Mouse (Mus musculus) kidney, postnatal 0 days (tissue): ENCODE data around the gene Matk. TPM values are rescaled to one million over a fixed set of nuclear protein-coding genes. Genes with fewer than 3 reads are reported as not detected.

Experiments
- ATAC-seq: fragments of 200-750 bp; cut with Nextera tagmentation; replicated peaks from 2 replicates; pipeline ENCODE4 v1.8.0; 2017; ENCODE audit warnings: low read depth, moderate number of reproducible peaks, moderate TSS enrichment, moderate library complexity; ENCODE audit not compliant: low FRiP score
- DNase-seq: peaks from one replicate; pipeline ENCODE4 v3.0.0-alpha.2; 2016; ENCODE audit warnings: low spot score
- H3K27ac ChIP-seq: fragments of 300-500 bp; sonication (generic); 2 replicates; pipeline ENCODE4 v1.5.1; 2014; ENCODE audit warnings: mild to moderate bottlenecking
- H3K27me3 ChIP-seq: fragments of 300-500 bp; sonication (generic); 2 replicates; pipeline ENCODE4 v1.6.1; 2014; ENCODE audit warnings: low read length, mixed read lengths; ENCODE audit not compliant: insufficient read depth
- H3K36me3 ChIP-seq: fragments of 300-500 bp; sonication (generic); 2 replicates; pipeline ENCODE4 v1.6.1; 2014; ENCODE audit warnings: low read length, mixed read lengths; ENCODE audit not compliant: insufficient read depth
- H3K4me1 ChIP-seq: fragments of 300-500 bp; sonication (generic); replicated peaks from 2 replicates; pipeline ENCODE4 v1.6.1; 2014; ENCODE audit warnings: antibody characterized with exemption, low read length, mixed read lengths; ENCODE audit not compliant: insufficient read depth
- H3K4me2 ChIP-seq: fragments of 300-500 bp; sonication (generic); 2 replicates; pipeline ENCODE4 v1.6.1; 2014; ENCODE audit warnings: mild to moderate bottlenecking, low read length, moderate library complexity, mixed read lengths
- H3K4me3 ChIP-seq: fragments of 300-500 bp; sonication (generic); replicated peaks from 2 replicates; pipeline ENCODE4 v1.5.1; 2014; ENCODE audit warnings: low read depth, low read length
- H3K9ac ChIP-seq: fragments of 300-500 bp; sonication (generic); 2 replicates; pipeline ENCODE4 v1.6.1; 2014; ENCODE audit warnings: low read depth, low read length
- H3K9me3 ChIP-seq: fragments of 300-500 bp; sonication (generic); replicated peaks from 2 replicates; pipeline ENCODE4 v1.6.1; 2016; ENCODE audit warnings: low read length, inconsistent platforms, mixed read lengths
- CTCF ChIP-seq: IDR thresholded peaks from 2 replicates; pipeline ENCODE4 v1.5.1; 2016; ENCODE audit warnings: antibody characterized with exemption, low read depth, mild to moderate bottlenecking, moderate library complexity
- WGBS: fragments of 180-500 bp; shearing (Covaris S2); extraction: QIAGEN DNeasy Blood & Tissue Kit; methylation state at CpG from one replicate; pipeline ENCODE4 v1.1.7; 2014; 5-methylcytosine and 5-hydroxymethylcytosine counted together
- polyA plus RNA-seq: library from polyadenylated mRNA; unstranded; fragments of >200 nt; fragmentation: Nextera tagmentation; extraction: Ambion mirVana; gene quantifications from 2 replicates; pipeline ENCODE4 v1.2.1, GENCODE M21; 2015

Matk gene
- polyA plus RNA-seq, 1 experiment from 2014 or later = 3.9 TPM

DNA sequence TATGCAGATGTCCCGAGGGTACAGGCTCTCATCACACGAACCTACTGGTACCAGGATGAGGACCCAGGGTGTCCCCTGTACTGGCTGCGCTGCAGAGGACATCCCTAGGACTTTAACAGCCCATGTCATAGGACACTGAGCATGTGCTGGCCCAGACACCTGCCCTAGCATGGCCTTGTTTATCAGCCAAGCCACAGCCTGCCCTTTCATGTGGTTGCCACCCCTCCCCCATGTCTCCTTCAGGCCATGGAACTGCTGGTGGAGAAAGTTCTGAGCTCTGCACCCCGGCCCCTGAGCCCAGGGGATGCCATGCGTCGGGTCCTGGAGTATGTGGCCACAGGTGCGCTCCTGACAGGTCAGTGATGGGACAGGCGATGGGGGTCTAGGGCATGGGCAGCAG lies 3.3 kb upstream of the Matk start:
- Histone ChIP-seq H3K9me3 (no peaks in the 10 kb centered on the region), H3K4me1 (peaks cover 8% of the 10 kb centered on the region; the same call in 1 of the 2 replicates), H3K36me3 (no peaks in the 10 kb centered on the region), H3K27ac (no peak overlapping the region), H3K4me2 (no peak overlapping the region), H3K27me3 (peaks cover 10% of the 10 kb centered on the region; the same call in 1 of the 2 replicates), H3K9ac (no peak overlapping the region), H3K4me3 (no peak overlapping the region)
- no peak for ATAC-seq
- no peak for DNase-seq
- no peak for TF ChIP-seq CTCF
- WGBS = 79% methylated on average over 8 of the region's 8 CpGs

GRCm38 (mm10) chr10:81254886-81255285 lies 2.2 kb downstream of the Matk start:
- no peak for TF ChIP-seq CTCF
- DNase-seq = no peak
- 47% methylated on average over 1 of the region's 1 CpGs for WGBS

GRCm38 (mm10) chr10:81257158-81258039 lies 4.7 kb downstream of the Matk start:
- H3K4me2 ChIP-seq = peak overlapping the region; percentile 83
- peaks cover 13% of the 10 kb centered on the region; the same call in 1 of the 2 replicates for H3K4me1 ChIP-seq
- H3K36me3 ChIP-seq = peaks cover 2% of the 10 kb centered on the region; the same call in 1 of the 2 replicates
- H3K9ac ChIP-seq = peak overlapping the region; percentile 51
- peaks cover 13% of the 10 kb centered on the region for H3K27me3 ChIP-seq
- no peak for TF ChIP-seq CTCF
- no peak overlapping the region for H3K27ac ChIP-seq
- DNase-seq (peak; percentile 24), ATAC-seq (no peak)
- 2% methylated on average over 62 of the region's 62 CpGs for WGBS
- peak overlapping the region; percentile 32 for H3K4me3 ChIP-seq
- H3K9me3 ChIP-seq = no peaks in the 10 kb centered on the region; the same call in 1 of the 2 replicates

More at GRCm38 (mm10) chr10:81254886-81255285, 2.2 kb downstream of the Matk start:
- H3K9me3 ChIP-seq = no peaks in the 10 kb centered on the region
- H3K27ac ChIP-seq = no peak overlapping the region
- no peak for ATAC-seq
- H3K9ac ChIP-seq = no peak overlapping the region
- H3K4me3 ChIP-seq = no peak overlapping the region
- H3K4me1 ChIP-seq = peaks cover 13% of the 10 kb centered on the region; the same call in 1 of the 2 replicates
- H3K27me3 ChIP-seq = peaks cover 17% of the 10 kb centered on the region
- H3K4me2 ChIP-seq = no peak overlapping the region
- no peaks in the 10 kb centered on the region for H3K36me3 ChIP-seq

- no peak overlapping the region for H3K9ac ChIP-seq
- TF ChIP-seq CTCF = no peak
- WGBS = 45% methylated on average over 21 of the region's 21 CpGs
- DNase-seq (no peak), ATAC-seq (no peak)
- H3K27ac ChIP-seq = no peak overlapping the region
- 0 out of 2 replicates have a peak, but pooled peaks cover 6% of the 10 kb centered on the region for H3K4me1 ChIP-seq
- no peak overlapping the region for H3K4me2 ChIP-seq
- peaks cover 7% of the 10 kb centered on the region for H3K27me3 ChIP-seq
- peaks cover 13% of the 10 kb centered on the region; the same call in 1 of the 2 replicates for H3K36me3 ChIP-seq
- H3K9me3 ChIP-seq = no peaks in the 10 kb centered on the region; the same call in 1 of the 2 replicates
- no peak overlapping the region for H3K4me3 ChIP-seq
These were observed 6.6 kb downstream of the Matk start for GRCm38 (mm10) chr10:81259225-81259884.

DNA sequence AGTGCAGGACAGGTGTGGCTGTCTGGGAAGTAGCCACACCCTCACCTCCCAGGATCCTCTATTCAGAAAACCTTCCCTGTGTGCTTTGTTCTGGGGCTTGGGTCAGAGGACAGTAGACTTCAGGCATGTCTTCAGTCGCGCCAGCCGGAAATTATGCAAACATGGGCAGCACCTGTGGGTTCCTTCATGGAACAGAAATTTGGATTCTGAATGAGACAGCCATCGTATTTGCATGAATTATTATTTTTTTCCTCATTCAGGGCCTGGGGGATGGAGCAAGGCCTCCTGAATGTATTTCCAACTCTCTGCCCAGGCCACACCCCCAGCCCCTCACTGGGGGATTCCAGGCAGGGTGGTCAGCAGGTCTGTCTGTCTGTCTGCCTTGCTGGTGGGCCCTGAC lies 8.3 kb downstream of the Matk start:
- ATAC-seq (no peak), DNase-seq (no peak)
- no peak overlapping the region for H3K27ac ChIP-seq
- peaks cover 6% of the 10 kb centered on the region; the same call in 1 of the 2 replicates for H3K4me1 ChIP-seq
- H3K4me3 ChIP-seq = no peak overlapping the region
- whole genome bisulfite sequencing = 95% methylated on average over 4 of the region's 4 CpGs
- no peak for TF ChIP-seq CTCF
- no peaks in the 10 kb centered on the region; the same call in 1 of the 2 replicates for H3K9me3 ChIP-seq
- peaks cover 7% of the 10 kb centered on the region for H3K27me3 ChIP-seq
- H3K9ac ChIP-seq = no peak overlapping the region
- no peak overlapping the region for H3K4me2 ChIP-seq
- peaks cover 23% of the 10 kb centered on the region; the same call in 1 of the 2 replicates for H3K36me3 ChIP-seq

DNA sequence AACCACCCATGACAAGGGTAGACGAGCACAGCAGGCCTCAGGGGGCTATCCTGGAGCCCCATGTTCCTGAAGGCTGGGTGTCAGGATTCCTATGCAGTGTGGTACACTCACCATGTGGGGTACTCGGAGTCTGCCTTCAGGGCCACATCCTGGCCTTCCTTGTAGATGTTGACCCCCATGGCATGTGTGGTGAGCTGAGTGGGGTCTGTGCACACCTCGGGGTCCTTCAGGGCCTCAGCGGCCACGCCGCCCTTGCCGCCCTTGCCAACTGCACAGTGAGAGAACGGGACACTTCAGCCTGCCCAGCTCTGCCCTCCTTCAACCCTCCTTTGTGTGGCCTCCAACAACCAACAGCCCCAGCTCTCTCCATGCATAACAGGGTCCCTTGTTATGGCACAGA lies 12.8 kb downstream of the Matk start:
- TF ChIP-seq CTCF = no peak
- 0 out of 2 replicates have a peak overlapping the region, but pooled peaks have one; percentile 37 for H3K9ac ChIP-seq
- no peaks in the 10 kb centered on the region; the same call in 1 of the 2 replicates for H3K9me3 ChIP-seq
- H3K4me3 ChIP-seq = 0 out of 2 replicates have a peak overlapping the region, but pooled peaks have one; percentile 53
- no peak overlapping the region for H3K27ac ChIP-seq
- H3K27me3 ChIP-seq = no peaks in the 10 kb centered on the region
- no peak for DNase-seq
- 93% methylated on average over 8 of the region's 8 CpGs for WGBS
- no peak for ATAC-seq
- peaks cover 6% of the 10 kb centered on the region for H3K4me1 ChIP-seq
- H3K36me3 ChIP-seq = peaks cover 23% of the 10 kb centered on the region; the same call in 1 of the 2 replicates
- H3K4me2 ChIP-seq = peak overlapping the region; percentile 71
